Mouse (Mus musculus) forebrain, embryonic 16.5 days (tissue): ENCODE data around the gene Ube2n. TPM values are rescaled to one million over a fixed set of nuclear protein-coding genes. Genes with fewer than 3 reads are reported as not detected.

Experiments used
- ATAC-seq: fragments of 200-750 bp; cut with Nextera tagmentation; 2 replicates; pipeline ENCODE4 v1.8.0; 2017; ENCODE audit warnings: mild to moderate bottlenecking, moderate library complexity
- H3K27ac ChIP-seq: fragments of 300-500 bp; sonication (generic); 2 replicates; pipeline ENCODE4 v1.5.1; 2014; ENCODE audit warnings: low read length, control low read depth
- H3K27me3 ChIP-seq: fragments of 300-500 bp; sonication (generic); replicated peaks from 2 replicates; pipeline ENCODE4 v1.6.1; 2014; ENCODE audit warnings: low read length; ENCODE audit not compliant: control insufficient read depth, insufficient read depth
- H3K36me3 ChIP-seq: fragments of 300-500 bp; sonication (generic); 2 replicates; pipeline ENCODE4 v1.6.1; 2014; ENCODE audit not compliant: control insufficient read depth, insufficient read depth
- H3K4me1 ChIP-seq: fragments of 300-500 bp; sonication (generic); replicated peaks from 2 replicates; pipeline ENCODE4 v1.6.1; 2014; ENCODE audit warnings: low read length; ENCODE audit not compliant: control insufficient read depth, insufficient read depth
- H3K4me2 ChIP-seq: fragments of 300-500 bp; sonication (generic); 2 replicates; pipeline ENCODE4 v1.6.1; 2014; ENCODE audit warnings: mild to moderate bottlenecking, low read length, control low read depth
- H3K4me3 ChIP-seq: fragments of 300-500 bp; sonication (generic); replicated peaks from 2 replicates; pipeline ENCODE4 v1.5.1; 2014; ENCODE audit warnings: mild to moderate bottlenecking, low read length, control low read depth
- H3K9ac ChIP-seq: fragments of 300-500 bp; sonication (generic); replicated peaks from 2 replicates; pipeline ENCODE4 v1.6.1; 2014; ENCODE audit warnings: low read depth, low read length, control low read depth
- H3K9me3 ChIP-seq: fragments of 300-500 bp; sonication (generic); 2 replicates; pipeline ENCODE4 v1.6.1; 2016; ENCODE audit warnings: low read length; ENCODE audit not compliant: control insufficient read depth
- WGBS: fragments of 180-500 bp; shearing (Covaris S2); extraction: QIAGEN DNeasy Blood & Tissue Kit; methylation state at CpG from one replicate; pipeline ENCODE4 v1.1.7; 2014; 5-methylcytosine and 5-hydroxymethylcytosine counted together
- polyA plus RNA-seq: library from polyadenylated mRNA; unstranded; fragments of >200 nt; fragmentation: Nextera tagmentation; extraction: Ambion mirVana; gene quantifications from 2 replicates; pipeline ENCODE4 v1.2.1, GENCODE M21; 2015

Ube2n gene
- polyA plus RNA-seq, 1 experiment from 2014 or later: 400 TPM

DNA sequence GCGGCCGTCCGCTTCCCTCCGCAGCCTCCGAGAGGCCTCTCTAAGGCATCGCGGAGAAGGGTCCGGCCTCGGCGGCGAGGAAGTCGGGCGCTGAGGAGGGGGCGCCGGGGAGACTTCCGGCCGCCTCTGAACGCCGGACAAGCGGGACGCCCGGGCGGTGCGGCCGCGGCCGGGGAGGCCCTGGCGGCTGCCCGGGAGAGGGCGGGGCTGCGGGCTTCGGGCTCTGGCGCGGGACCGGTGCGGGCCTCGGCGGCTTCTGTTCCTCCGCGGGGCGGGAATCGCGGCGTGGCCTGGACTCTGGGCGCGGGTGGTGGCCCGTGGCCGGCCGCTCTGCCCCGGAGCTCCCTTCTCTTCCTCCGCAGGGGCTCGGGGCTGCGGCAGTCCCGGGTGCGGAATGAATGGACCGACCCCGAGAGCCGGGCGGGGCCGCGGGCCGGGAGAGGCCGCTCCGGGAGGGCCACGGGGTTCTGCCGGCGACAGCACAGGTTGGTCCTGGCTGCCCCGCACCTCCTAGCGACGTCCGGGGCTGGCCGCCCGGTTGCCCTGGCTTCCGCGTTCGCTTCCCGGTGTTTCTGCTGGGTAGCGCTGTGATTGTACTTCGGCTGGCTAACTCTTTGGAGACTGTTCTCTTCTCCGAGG, 467 bp downstream of the Ube2n start:
- WGBS: 0% methylated on average over 54 of the region's 80 CpGs

DNA sequence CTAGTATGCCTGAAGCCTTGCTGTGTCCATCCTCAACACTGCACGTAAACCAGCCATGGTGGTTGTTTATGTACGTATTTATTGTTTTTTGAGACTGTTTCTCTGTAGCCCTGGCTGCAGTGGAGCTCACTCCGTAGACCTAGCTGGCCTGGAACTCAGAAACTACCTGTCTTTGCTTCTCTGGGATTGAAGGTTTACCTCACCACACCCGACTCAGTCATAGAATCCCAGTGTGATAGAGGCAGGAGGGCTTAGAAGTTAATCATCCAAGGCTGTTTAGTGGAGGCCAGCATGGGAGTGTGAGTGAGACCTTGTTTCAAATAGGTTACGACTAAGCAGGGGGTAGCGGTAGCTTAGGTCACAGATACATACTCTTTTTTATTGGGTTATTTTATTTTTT, 2.7 kb downstream of the Ube2n start:
- Histone ChIP-seq H3K27me3 (no peaks in the 10 kb centered on the region), H3K36me3 (no peaks in the 10 kb centered on the region), H3K4me1 (peaks cover 11% of the 10 kb centered on the region), H3K27ac (no peak overlapping the region), H3K9ac (no peak overlapping the region), H3K4me2 (no peak overlapping the region), H3K4me3 (no peak overlapping the region), H3K9me3 (no peaks in the 10 kb centered on the region)
- no peak for ATAC-seq
- WGBS: 93% methylated on average over 6 of the region's 6 CpGs

More for the DNA sequence above, 467 bp downstream of the Ube2n start:
- no peaks in the 10 kb centered on the region for H3K36me3 ChIP-seq
- ATAC-seq: peak; percentile 60
- peak overlapping the region; percentile 94 for H3K27ac ChIP-seq
- no peaks in the 10 kb centered on the region for H3K27me3 ChIP-seq
- H3K9ac ChIP-seq: peak overlapping the region; percentile 91
- no peaks in the 10 kb centered on the region for H3K9me3 ChIP-seq
- peak overlapping the region; percentile 82 for H3K4me2 ChIP-seq
- peak overlapping the region; percentile 83 for H3K4me3 ChIP-seq
- H3K4me1 ChIP-seq: peaks cover 11% of the 10 kb centered on the region

DNA sequence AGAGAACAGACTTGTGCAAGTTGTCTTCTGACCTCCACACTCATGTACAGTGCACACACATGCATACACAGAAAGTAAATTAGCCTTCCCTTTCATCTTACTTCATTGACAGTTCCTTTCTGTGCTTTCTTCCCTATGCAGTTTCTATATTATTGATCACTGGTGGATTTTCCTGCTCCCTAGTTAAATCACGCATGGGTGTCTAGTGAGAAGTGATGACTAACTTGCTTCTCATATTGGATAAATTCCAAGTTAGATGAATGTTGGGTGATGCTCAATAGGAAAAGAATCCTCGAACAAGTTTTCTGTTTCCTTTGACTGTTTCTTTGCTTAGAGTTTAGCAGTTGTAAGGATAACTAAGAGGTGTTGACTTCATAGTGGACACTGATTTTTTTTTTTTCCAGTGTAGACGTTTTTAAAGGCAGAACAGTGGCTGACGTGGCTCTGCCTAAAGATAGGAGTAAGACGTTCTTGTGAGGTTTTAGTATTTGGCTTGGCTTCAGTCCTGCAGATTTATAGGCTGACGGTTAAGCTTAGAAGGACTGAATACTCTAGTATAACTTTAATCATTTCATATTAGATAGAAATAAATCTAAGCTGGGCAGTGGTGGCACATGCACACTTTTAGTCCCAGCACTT, 10.2 kb downstream of the Ube2n start:
- 82% methylated on average over 6 of the region's 6 CpGs for WGBS
- no peak for ATAC-seq

DNA sequence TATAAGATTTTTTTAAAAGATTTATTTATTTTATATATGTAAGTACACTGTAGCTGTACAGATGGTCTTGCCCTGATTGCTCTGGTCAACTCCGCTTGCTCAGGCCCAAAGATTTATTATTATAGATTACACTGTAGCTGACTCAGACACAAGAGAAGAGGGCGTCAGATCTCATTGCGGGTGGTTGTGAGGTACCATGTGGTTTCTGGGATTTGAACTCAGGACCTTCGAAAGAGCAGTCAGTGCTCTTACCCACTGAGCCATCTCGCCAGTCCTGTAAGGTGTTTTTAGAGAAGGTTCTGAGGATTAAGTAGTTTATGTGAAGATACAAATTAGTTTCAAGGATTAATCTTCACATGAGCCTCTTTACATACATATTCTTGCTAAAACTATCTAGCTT, 10.9 kb downstream of the Ube2n start:
- H3K36me3 ChIP-seq: no peaks in the 10 kb centered on the region
- 92% methylated on average over 5 of the region's 5 CpGs for WGBS
- H3K27me3 ChIP-seq: no peaks in the 10 kb centered on the region
- no peak overlapping the region for H3K9ac ChIP-seq
- no peak overlapping the region for H3K27ac ChIP-seq
- no peak for ATAC-seq
- no peak overlapping the region for H3K4me3 ChIP-seq
- H3K4me2 ChIP-seq: no peak overlapping the region
- H3K4me1 ChIP-seq: peaks cover 12% of the 10 kb centered on the region
- H3K9me3 ChIP-seq: no peaks in the 10 kb centered on the region

More for the DNA sequence above, 10.2 kb downstream of the Ube2n start:
- H3K4me1 ChIP-seq: peaks cover 6% of the 10 kb centered on the region
- no peaks in the 10 kb centered on the region for H3K36me3 ChIP-seq
- no peak overlapping the region for H3K27ac ChIP-seq
- H3K9me3 ChIP-seq: no peaks in the 10 kb centered on the region
- H3K27me3 ChIP-seq: no peaks in the 10 kb centered on the region
- H3K4me2 ChIP-seq: no peak overlapping the region
- H3K4me3 ChIP-seq: no peak overlapping the region
- H3K9ac ChIP-seq: no peak overlapping the region

DNA sequence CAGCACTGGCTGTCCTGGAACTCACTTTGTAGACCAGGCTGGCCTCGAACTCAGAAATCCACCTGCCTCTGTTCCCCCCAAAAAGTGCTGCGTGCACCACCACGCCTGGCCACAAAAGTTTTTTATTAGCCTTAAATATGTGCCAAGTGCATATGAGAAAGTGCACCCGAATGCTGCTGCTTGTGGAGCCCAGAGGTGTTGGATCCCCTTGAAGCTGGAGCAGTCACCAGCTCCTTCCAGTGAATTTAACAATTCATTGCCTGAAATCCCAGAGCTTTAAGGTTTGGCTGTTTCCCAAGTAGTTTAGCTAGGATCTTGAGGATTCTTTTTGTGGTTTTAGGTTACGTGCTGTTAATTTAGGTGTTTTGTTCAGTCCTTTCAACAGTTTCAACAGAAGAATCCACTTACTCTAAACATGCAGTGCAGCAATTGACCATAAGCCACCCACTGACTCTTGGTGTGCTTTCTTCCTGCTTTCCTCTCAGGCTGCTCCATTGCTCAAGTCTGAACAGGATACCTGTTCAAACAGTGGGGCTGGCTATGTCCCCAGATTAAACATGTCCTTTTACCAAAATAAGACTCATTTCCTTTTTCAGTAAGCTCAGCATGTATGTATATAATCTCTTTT, 11.7 kb downstream of the Ube2n start:
- Histone ChIP-seq H3K4me3 (no peak overlapping the region), H3K9me3 (no peaks in the 10 kb centered on the region), H3K9ac (no peak overlapping the region), H3K4me2 (no peak overlapping the region), H3K27me3 (no peaks in the 10 kb centered on the region), H3K4me1 (peaks cover 12% of the 10 kb centered on the region), H3K36me3 (no peaks in the 10 kb centered on the region), H3K27ac (no peak overlapping the region)
- ATAC-seq: no peak
- 55% methylated on average over 5 of the region's 5 CpGs for WGBS

DNA sequence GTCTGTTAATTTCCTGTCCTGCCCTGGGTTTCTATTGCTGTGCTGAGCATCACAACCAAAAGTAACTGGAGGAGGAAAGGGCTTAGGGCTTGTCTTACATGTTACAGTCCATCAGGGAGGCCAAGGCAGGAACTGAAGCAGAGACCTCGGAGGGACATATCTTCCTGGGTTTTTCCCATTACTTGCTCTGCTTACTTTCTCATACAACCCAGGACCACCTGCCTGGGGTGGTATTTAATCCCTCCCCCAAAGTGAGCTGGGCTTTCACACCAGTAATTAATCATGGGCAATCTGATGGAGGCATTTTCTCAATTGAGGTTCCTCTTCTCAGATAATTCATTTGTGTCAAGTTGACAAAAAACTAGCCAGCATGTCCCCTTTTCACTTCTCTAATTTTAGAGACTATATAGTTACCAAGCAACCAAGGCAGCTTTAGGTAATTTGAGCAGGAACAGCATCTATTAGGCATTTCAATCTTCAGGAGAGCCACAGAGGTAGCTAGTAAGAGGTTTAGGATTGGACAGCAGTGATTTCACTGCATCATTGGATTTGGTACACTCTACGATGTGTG, 15.7 kb downstream of the Ube2n start:
- Histone ChIP-seq H3K4me2 (no peak overlapping the region), H3K27me3 (no peaks in the 10 kb centered on the region), H3K27ac (no peak overlapping the region), H3K9ac (no peak overlapping the region), H3K4me3 (no peak overlapping the region), H3K36me3 (no peaks in the 10 kb centered on the region), H3K4me1 (peaks cover 12% of the 10 kb centered on the region), H3K9me3 (no peaks in the 10 kb centered on the region)
- ATAC-seq: no peak
- WGBS: 42% methylated on average over 2 of the region's 2 CpGs

DNA sequence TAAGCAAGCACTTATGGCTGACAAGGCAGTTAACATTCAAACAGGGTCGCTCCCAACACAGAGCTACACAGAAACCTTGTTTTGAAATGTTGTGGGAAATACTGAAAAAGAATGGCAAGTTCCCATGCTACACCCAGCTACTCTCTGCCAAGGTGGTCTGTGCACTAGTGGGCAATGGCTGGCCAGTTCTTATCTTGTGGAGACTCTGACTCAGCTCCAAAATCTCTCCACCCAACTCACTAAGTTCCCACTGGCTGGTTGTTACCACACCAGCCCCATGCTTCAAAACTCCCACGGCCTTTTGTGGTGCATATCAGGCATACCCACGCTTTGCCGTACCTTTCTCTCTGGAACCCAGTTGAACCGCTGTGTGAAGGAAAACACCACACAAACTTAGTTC, 18.0 kb downstream of the Ube2n start:
- ATAC-seq: no peak
- H3K27me3 ChIP-seq: no peaks in the 10 kb centered on the region
- H3K9me3 ChIP-seq: no peaks in the 10 kb centered on the region
- H3K9ac ChIP-seq: no peak overlapping the region
- H3K4me3 ChIP-seq: no peak overlapping the region
- 93% methylated on average over 5 of the region's 5 CpGs for WGBS
- no peaks in the 10 kb centered on the region for H3K36me3 ChIP-seq
- H3K4me2 ChIP-seq: no peak overlapping the region
- H3K27ac ChIP-seq: no peak overlapping the region
- H3K4me1 ChIP-seq: peaks cover 12% of the 10 kb centered on the region

DNA sequence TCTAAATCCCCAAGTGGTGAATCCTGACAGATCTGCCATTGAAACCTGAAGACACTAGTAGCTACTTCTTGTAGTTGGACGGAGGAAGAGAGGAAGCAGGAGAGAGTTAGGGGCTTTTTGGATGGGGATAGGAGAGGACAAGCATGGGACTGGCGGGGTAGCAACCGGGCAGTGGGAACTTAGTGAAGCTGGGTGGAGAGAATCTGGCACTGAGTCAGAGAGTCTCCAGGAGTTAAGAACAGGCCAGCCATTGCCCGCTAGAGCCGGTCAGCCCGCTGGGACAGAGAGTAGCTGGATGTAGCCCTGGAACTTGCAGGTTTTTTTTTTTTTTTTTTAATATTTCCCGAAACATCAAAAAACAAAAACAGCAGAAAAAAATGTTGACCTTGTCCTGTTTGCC, 18.4 kb downstream of the Ube2n start:
- 87% methylated on average over 7 of the region's 7 CpGs for WGBS
- Histone ChIP-seq H3K9me3 (no peaks in the 10 kb centered on the region), H3K4me2 (no peak overlapping the region), H3K9ac (no peak overlapping the region), H3K27ac (no peak overlapping the region), H3K27me3 (no peaks in the 10 kb centered on the region), H3K36me3 (no peaks in the 10 kb centered on the region), H3K4me3 (no peak overlapping the region), H3K4me1 (peaks cover 12% of the 10 kb centered on the region)
- no peak for ATAC-seq

DNA sequence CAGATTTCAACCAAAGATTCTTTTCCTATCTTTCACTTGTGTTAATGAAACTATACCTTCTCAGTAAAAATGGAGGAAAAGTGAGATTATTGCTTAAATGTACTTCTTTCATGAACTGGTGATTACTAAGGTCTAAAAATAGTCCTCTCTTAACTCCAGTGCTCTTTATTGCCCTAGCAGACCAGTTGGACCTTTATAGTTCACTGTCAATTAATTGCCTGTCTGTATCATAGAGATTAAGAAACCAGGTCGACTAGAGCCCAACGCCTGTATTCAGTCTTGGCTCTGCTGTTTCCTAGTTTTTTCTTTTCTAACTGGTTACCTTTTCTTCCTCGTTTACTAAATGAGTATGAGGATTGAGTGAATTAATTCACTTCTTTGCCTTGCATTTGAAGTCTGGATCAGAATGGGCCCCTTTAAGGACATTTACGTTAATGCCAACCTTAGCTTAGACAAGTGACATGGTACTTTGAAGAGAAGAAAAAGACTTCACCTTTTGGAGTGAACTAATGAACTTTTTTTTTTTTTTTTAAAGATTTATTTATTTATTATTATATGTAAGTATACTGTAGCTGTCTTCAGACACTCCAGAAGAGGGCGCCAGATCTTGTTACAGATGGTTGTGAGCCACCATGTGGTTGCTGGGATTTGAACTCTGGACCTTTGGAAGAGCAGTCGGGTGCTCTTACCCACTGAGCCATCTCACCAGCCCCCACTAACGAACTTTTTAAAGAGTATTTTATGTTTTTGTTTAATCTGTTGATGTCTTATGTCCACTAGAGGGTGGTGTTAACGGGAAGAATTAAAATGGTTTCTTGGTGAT, 20.7 kb downstream of the Ube2n start:
- H3K27ac ChIP-seq: no peak overlapping the region

More for the DNA sequence above, 20.7 kb downstream of the Ube2n start:
- Histone ChIP-seq H3K9me3 (no peaks in the 10 kb centered on the region), H3K4me2 (no peak overlapping the region), H3K4me3 (no peak overlapping the region), H3K27me3 (no peaks in the 10 kb centered on the region), H3K36me3 (no peaks in the 10 kb centered on the region), H3K4me1 (0 out of 2 replicates have a peak, but pooled peaks cover 3% of the 10 kb centered on the region), H3K9ac (no peak overlapping the region)
- no peak for ATAC-seq
- 82% methylated on average over 7 of the region's 8 CpGs for WGBS
